In genomic region chr10:62544316-62544715, GRCm38 (mm10) we compare ENCODE assay signal across 12 mouse cellular contexts. TPM values are rescaled to one million over a fixed set of nuclear protein-coding genes. Genes with fewer than 3 reads are reported as not detected.
A peak's percentile ranks its signal among the peaks of the same experiment; 100 is the strongest.
DNase-seq lines count a peak whose midpoint lies in the region; TF ChIP-seq lines count a peak whose summit lies in the region.
"Had no signal": no experiment of that assay in that cellular context is flagged by ENCODE, and none has a peak within 500 bp of the region (broad histone marks: within the 10 kb centered on the region; RNA-seq: fewer than 3 reads in every experiment).

No protein-coding gene starts in this region.

- H3K27me3 ChIP-seq in spleen, adult 2 months (ENCODE audit: control insufficient read depth, insufficient read depth, low read length): no peaks in the 10 kb centered on the region
- H3K27me3 ChIP-seq: limb, embryonic 13.5 days; midbrain, embryonic 13.5 days had no signal

- TF ChIP-seq CTCF in gastrocnemius, adult 2 months (IDR thresholded peaks at IDR 0.05): peak; percentile 26; the same call in 1 of the 2 replicates
- TF ChIP-seq CTCF in spleen, adult 2 months (IDR thresholded peaks at IDR 0.05; ENCODE audit: extremely low read depth, insufficient read depth, insufficient read length, insufficient replicate concordance): no peak

- TF ChIP-seq POLR2A in spleen, adult 2 months (IDR thresholded peaks at IDR 0.05; ENCODE audit: low read depth, low read length): no peak

- peaks cover 24% of the 10 kb centered on the region; the same call in 1 of the 2 replicates for H3K4me1 ChIP-seq in spleen, adult 2 months (ENCODE audit: control insufficient read depth, insufficient read depth, insufficient read length)
- H3K4me1 ChIP-seq: limb, embryonic 13.5 days; midbrain, embryonic 13.5 days had no signal

- 45% methylated on average over 4 of the region's 4 CpGs for WGBS in spleen, adult 2 months
- WGBS in macrophage (ENCODE audit: missing documents): 98% methylated on average over 4 of the region's 4 CpGs

- DNase-seq in gastrocnemius, adult 2 months: no peak
- DNase-seq in gastrocnemius, postnatal 25 days: no peak
- peak in 1 of 2 experiments; percentile 27 for DNase-seq in spleen, adult 2 months (ENCODE audit: low read depth in 1 of 2, low spot score in 2 of 2)
- no peak for DNase-seq in spleen, adult 12 weeks (ENCODE audit: low spot score)
- DNase-seq in thymus, postnatal 4 days: peak; percentile 47
- DNase-seq in right cerebral cortex, postnatal 10 days (ENCODE audit: low spot score in 2 of 2): no peak
- no peak for DNase-seq in MN1 (ENCODE audit: low spot score)
- DNase-seq: cerebellum, postnatal 36 days had no signal

- H3K27ac ChIP-seq in gastrocnemius, adult 2 months: no peak overlapping the region
- H3K27ac ChIP-seq in spleen, adult 2 months (ENCODE audit: insufficient read depth, low read length): peak overlapping the region; percentile 88
- H3K27ac ChIP-seq in macrophage: peak overlapping the region; percentile 75
- H3K27ac ChIP-seq: limb, embryonic 13.5 days; midbrain, embryonic 13.5 days had no signal

- no peaks in the 10 kb centered on the region for H3K36me3 ChIP-seq in spleen, adult 2 months (ENCODE audit: control insufficient read depth, insufficient read depth, low read length)
- H3K36me3 ChIP-seq in macrophage (ENCODE audit: inconsistent target): no peaks in the 10 kb centered on the region
- H3K36me3 ChIP-seq: G1E; limb, embryonic 13.5 days; midbrain, embryonic 13.5 days had no signal

- H3K79me2 ChIP-seq in macrophage (ENCODE audit: inconsistent target): no peaks in the 10 kb centered on the region

- intact Hi-C loops in gastrocnemius, adult 2 months (cut with DNase I): no loop called here

- H3K4me3 ChIP-seq in gastrocnemius, adult 2 months: no peak overlapping the region
- no peak overlapping the region for H3K4me3 ChIP-seq in spleen, adult 2 months (ENCODE audit: extremely low read depth, insufficient read depth, insufficient read length)
- H3K4me3 ChIP-seq in macrophage (ENCODE audit: inconsistent target): no peak overlapping the region
- H3K4me3 ChIP-seq: limb, embryonic 13.5 days; midbrain, embryonic 13.5 days had no signal

RNA-seq across cellular contexts. Expression of gene Srgn, which starts 17.1 kb away (rescaled TPM):
- total RNA-seq in gastrocnemius, adult 2 months (2021): 10 to 100 TPM; 12.9 to 19.7 TPM
- total RNA-seq in gastrocnemius, postnatal 25 days (2021): 10 to 100 TPM; 13.0 to 14.3 TPM
- polyA plus RNA-seq in spleen, adult 2 months (2012; rRNA removed): 65.7 and 76.3 TPM in 2 replicates
- total RNA-seq in macrophage (2018; cell fraction: chromatin; rRNA removed): 100 to 1,000 TPM in 9 of 26 experiments, 10 to 100 TPM in 12, 1 to 10 TPM in 5; 5.0 to 374 (median 54.9) TPM
- 1,000 to 10,000 TPM in 3 of 26 experiments, 100 to 1,000 TPM in 23; 178 to 1,433 (median 423) TPM for total RNA-seq in macrophage (2018; cell fraction: cytosol; rRNA removed)
- 1,000 to 10,000 TPM in 2 of 26 experiments, 100 to 1,000 TPM in 22, 10 to 100 TPM in 2; 93.8 to 1,370 (median 265) TPM for total RNA-seq in macrophage (2018; cell fraction: nucleus; rRNA removed)
- 240 to 438 TPM (median 289 TPM) in 3 replicates for polyA plus RNA-seq in macrophage (2018)

RNA-seq across cellular contexts. Expression of gene Kif1bp, which starts 33.9 kb away (rescaled TPM):
- total RNA-seq in gastrocnemius, adult 2 months (2021): 10 to 100 TPM; 29.4 to 30.5 TPM
- 10 to 100 TPM; 22.5 to 26.7 TPM for total RNA-seq in gastrocnemius, postnatal 25 days (2021)
- 16.8 and 23.5 TPM in 2 replicates for polyA plus RNA-seq in spleen, adult 2 months (2012; rRNA removed)
- 10 to 100 TPM; 10.3 to 50.0 (median 30.8) TPM for total RNA-seq in macrophage (2018; cell fraction: chromatin; rRNA removed)
- 10 to 100 TPM; 20.0 to 34.5 (median 29.5) TPM for total RNA-seq in macrophage (2018; cell fraction: cytosol; rRNA removed)
- 10 to 100 TPM; 13.1 to 38.8 (median 23.5) TPM for total RNA-seq in macrophage (2018; cell fraction: nucleus; rRNA removed)
- polyA plus RNA-seq in macrophage (2018): 28.5 to 32.9 TPM (median 28.8 TPM) in 3 replicates

RNA-seq across cellular contexts. Expression of gene Vps26a, which starts 57.7 kb away (rescaled TPM):
- total RNA-seq in gastrocnemius, adult 2 months (2021): 10 to 100 TPM; 30.1 to 30.4 TPM
- total RNA-seq in gastrocnemius, postnatal 25 days (2021): 10 to 100 TPM; 24.7 to 25.6 TPM
- polyA plus RNA-seq in spleen, adult 2 months (2012; rRNA removed): 4.0 and 5.6 TPM in 2 replicates
- 10 to 100 TPM; 39.3 to 71.1 (median 57.3) TPM for total RNA-seq in macrophage (2018; cell fraction: chromatin; rRNA removed)
- 100 to 1,000 TPM; 161 to 207 (median 187) TPM for total RNA-seq in macrophage (2018; cell fraction: cytosol; rRNA removed)
- 100 to 1,000 TPM in 11 of 26 experiments, 10 to 100 TPM in 15; 61.6 to 159 (median 95.3) TPM for total RNA-seq in macrophage (2018; cell fraction: nucleus; rRNA removed)
- 167 to 346 TPM (median 178 TPM) in 3 replicates for polyA plus RNA-seq in macrophage (2018)

RNA-seq across cellular contexts. Expression of gene Ddx21, which starts 57.8 kb away (rescaled TPM):
- total RNA-seq in gastrocnemius, adult 2 months (2021): 10 to 100 TPM; 31.3 to 34.7 TPM
- total RNA-seq in gastrocnemius, postnatal 25 days (2021): 10 to 100 TPM; 24.8 to 28.4 TPM
- polyA plus RNA-seq in spleen, adult 2 months (2012; rRNA removed): 10.3 and 11.8 TPM in 2 replicates
- total RNA-seq in macrophage (2018; cell fraction: chromatin; rRNA removed): 10 to 100 TPM; 27.9 to 70.6 (median 47.1) TPM
- total RNA-seq in macrophage (2018; cell fraction: cytosol; rRNA removed): 10 to 100 TPM; 36.1 to 51.8 (median 44.6) TPM
- 10 to 100 TPM; 26.7 to 82.6 (median 41.2) TPM for total RNA-seq in macrophage (2018; cell fraction: nucleus; rRNA removed)
- 29.8 to 93.3 TPM (median 43.4 TPM) in 3 replicates for polyA plus RNA-seq in macrophage (2018)
